Mouse (Mus musculus) layer of hippocampus, adult 2 months (tissue): ENCODE data around the gene Speg. TPM values are rescaled to one million over a fixed set of nuclear protein-coding genes. Genes with fewer than 3 reads are reported as not detected.

Source experiments
- DNase-seq, 2 experiments: peaks; one replicate each; pipeline ENCODE4 v3.0.0; 2022; ENCODE audit warnings: low spot score in 2 of 2
- H3K27ac ChIP-seq: fragments of 200-600 bp; 2 replicates; pipeline ENCODE4 v1.8.1; 2022
- H3K4me3 ChIP-seq: fragments of 200-600 bp; 2 replicates; pipeline ENCODE4 v1.8.1; 2022; ENCODE audit warnings: mild to moderate bottlenecking
- CTCF ChIP-seq: fragments of 200-600 bp; conservative IDR thresholded peaks from 2 replicates; pipeline ENCODE4 v1.8.1; 2022; ENCODE audit warnings: antibody characterized with exemption, mild to moderate bottlenecking, moderate library complexity
- total RNA-seq, 2 experiments: library from RNA; stranded (reverse); gene quantifications; 2 replicates each; pipeline ENCODE4 v1.2.3; 2021

Speg gene
- total RNA-seq, 2 experiments from 2014 or later: 168 to 179 TPM

- H3K27ac ChIP-seq: no peak overlapping the region
- no peak for TF ChIP-seq CTCF
- no peak overlapping the region for H3K4me3 ChIP-seq
- no peak for DNase-seq
Measured at GRCm38 (mm10) chr1:75412196-75412595, 37.1 kb downstream of the Speg start.

GRCm38 (mm10) chr1:75413749-75414148 is 38.7 kb downstream of the Speg start:
- TF ChIP-seq CTCF: peak; percentile 83
- no peak overlapping the region for H3K27ac ChIP-seq
- H3K4me3 ChIP-seq: no peak overlapping the region
- DNase-seq: peak in 1 of 2 experiments; percentile 50

GRCm38 (mm10) chr1:75421794-75422193 is 46.7 kb downstream of the Speg start:
- no peak for DNase-seq
- Histone ChIP-seq H3K27ac (no peak overlapping the region), H3K4me3 (no peak overlapping the region)
- TF ChIP-seq CTCF: no peak

GRCm38 (mm10) chr1:75422216-75422822 is 47.2 kb downstream of the Speg start:
- H3K4me3 ChIP-seq: no peak overlapping the region

GRCm38 (mm10) chr1:75422823-75423471 is 47.9 kb downstream of the Speg start:
- TF ChIP-seq CTCF: no peak
- H3K4me3 ChIP-seq: peak overlapping the region; percentile 12; the same call in 1 of the 2 replicates
- no peak overlapping the region for H3K27ac ChIP-seq
- no peak for DNase-seq

More at GRCm38 (mm10) chr1:75422216-75422822, 47.2 kb downstream of the Speg start:
- TF ChIP-seq CTCF: peak; percentile 37; the same call in 1 of the 2 replicates
- no peak for DNase-seq
- no peak overlapping the region for H3K27ac ChIP-seq

GRCm38 (mm10) chr1:75423780-75424390 is 48.8 kb downstream of the Speg start:
- Histone ChIP-seq H3K4me3 (no peak overlapping the region), H3K27ac (no peak overlapping the region)
- TF ChIP-seq CTCF: no peak
- no peak for DNase-seq

GRCm38 (mm10) chr1:75425796-75426471 is 50.8 kb downstream of the Speg start:
- Histone ChIP-seq H3K27ac (no peak overlapping the region), H3K4me3 (no peak overlapping the region)
- TF ChIP-seq CTCF: peak; percentile 91
- peak in 1 of 2 experiments; percentile 68 for DNase-seq

GRCm38 (mm10) chr1:75435475-75436328 is 60.6 kb downstream of the Speg start, which contains the start of gene Gmppa:
Gene Gmppa (plus strand): TSS chr1:75435930.
- TF ChIP-seq CTCF: no peak
- peak; percentile 81 to 87 for DNase-seq
- Histone ChIP-seq H3K4me3 (peak within 1 kb of the TSS; percentile 88), H3K27ac (peak within 1 kb of the TSS; percentile 91)

- no peak for TF ChIP-seq CTCF
- Histone ChIP-seq H3K27ac (no peak overlapping the region), H3K4me3 (no peak overlapping the region)
- no peak for DNase-seq
Measured at GRCm38 (mm10) chr1:75438782-75439181, 63.7 kb downstream of the Speg start.

GRCm38 (mm10) chr1:75440661-75441060 is 65.6 kb downstream of the Speg start:
- no peak for DNase-seq
- no peak for TF ChIP-seq CTCF
- H3K4me3 ChIP-seq: no peak overlapping the region
- H3K27ac ChIP-seq: no peak overlapping the region

- DNase-seq: no peak
- no peak for TF ChIP-seq CTCF
- Histone ChIP-seq H3K27ac (no peak overlapping the region), H3K4me3 (no peak overlapping the region)
Measured at GRCm38 (mm10) chr1:75441471-75441996, 66.4 kb downstream of the Speg start.

- no peak overlapping the region for H3K4me3 ChIP-seq
- no peak overlapping the region for H3K27ac ChIP-seq
- no peak for TF ChIP-seq CTCF
- no peak for DNase-seq
Measured at GRCm38 (mm10) chr1:75442171-75442570, 67.1 kb downstream of the Speg start.
